Comparison of ENCODE assay signal across 7 mouse cellular contexts in the genomic region with DNA sequence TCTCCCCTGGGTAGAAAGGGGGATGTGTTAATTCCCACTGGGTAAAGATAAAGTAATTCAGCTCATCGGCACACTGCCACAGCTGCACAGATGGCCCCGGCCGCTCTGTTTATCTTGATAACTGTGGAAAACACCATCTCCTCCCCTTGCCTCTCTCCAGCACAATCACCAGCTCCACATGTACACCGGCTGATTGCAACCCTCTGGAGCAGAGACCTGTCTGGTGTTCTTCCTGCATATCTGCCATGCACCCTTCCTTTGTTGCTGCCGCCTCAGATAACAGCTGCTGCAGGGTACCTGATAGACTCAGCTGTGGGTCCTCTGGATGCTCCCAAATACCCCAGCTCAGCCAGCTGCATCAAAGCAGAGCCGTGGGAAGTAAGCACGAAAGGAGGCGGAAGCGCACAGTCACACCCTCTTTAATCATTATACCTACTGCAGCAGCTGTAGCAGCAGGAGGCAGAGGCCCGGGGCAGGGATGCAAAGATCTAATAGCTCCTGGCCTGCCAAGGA.
DNase-seq lines count a peak whose midpoint lies in the region; ATAC-seq and TF ChIP-seq lines count a peak whose summit lies in the region.

No protein-coding gene starts in this region.

- H3K27ac ChIP-seq in lung, embryonic 16.5 days (ENCODE audit: low read length): no peak overlapping the region
- no peak overlapping the region for H3K27ac ChIP-seq in limb, embryonic 11.5 days (replicated peaks; ENCODE audit: low read depth, low read length)
- H3K27ac ChIP-seq in olfactory bulb, adult 2 months (ENCODE audit: insufficient read depth, low read depth, low read length): peak overlapping the region; percentile 71

- no peak overlapping the region for H3K9ac ChIP-seq in lung, embryonic 16.5 days (ENCODE audit: low read length)
- no peak overlapping the region for H3K9ac ChIP-seq in limb, embryonic 11.5 days (ENCODE audit: low read length)

- TF ChIP-seq POLR2A in olfactory bulb, adult 2 months (IDR thresholded peaks at IDR 0.05; ENCODE audit: insufficient read depth, low read depth, low read length): no peak

- 0 out of 2 replicates have a peak, but pooled peaks have one; percentile 7 for ATAC-seq in lung, embryonic 16.5 days (ENCODE audit: low read depth)
- no peak for ATAC-seq in limb, embryonic 11.5 days (ENCODE audit: insufficient number of reproducible peaks, low FRiP score, low TSS enrichment, low read depth)

- no peak for TF ChIP-seq CTCF in olfactory bulb, adult 2 months (IDR thresholded peaks at IDR 0.05; ENCODE audit: insufficient read depth, low read depth, low read length)

- H3K4me3 ChIP-seq in lung, embryonic 16.5 days (ENCODE audit: low read length): no peak overlapping the region
- H3K4me3 ChIP-seq in erythroblast, embryonic 14.5 days (replicated peaks): peak overlapping the region; percentile 19
- no peak overlapping the region for H3K4me3 ChIP-seq in limb, embryonic 11.5 days (ENCODE audit: low read depth, low read length)
- H3K4me3 ChIP-seq in olfactory bulb, adult 2 months (ENCODE audit: insufficient read depth, low read depth, low read length): no peak overlapping the region

- no peaks in the 10 kb centered on the region for H3K36me3 ChIP-seq in lung, embryonic 16.5 days (ENCODE audit: control insufficient read depth, insufficient read depth, low read length)
- no peaks in the 10 kb centered on the region for H3K36me3 ChIP-seq in erythroblast, embryonic 14.5 days (ENCODE audit: control insufficient read depth)
- H3K36me3 ChIP-seq in limb, embryonic 11.5 days (ENCODE audit: control insufficient read depth, insufficient read depth, low read length): no peaks in the 10 kb centered on the region

- no peaks in the 10 kb centered on the region for H3K27me3 ChIP-seq in lung, embryonic 16.5 days (ENCODE audit: control insufficient read depth, insufficient read depth, low read depth, low read length)
- H3K27me3 ChIP-seq in erythroblast, embryonic 14.5 days (ENCODE audit: control insufficient read depth): peaks cover 4% of the 10 kb centered on the region; the same call in 1 of the 2 replicates
- no peaks in the 10 kb centered on the region for H3K27me3 ChIP-seq in limb, embryonic 11.5 days (ENCODE audit: control insufficient read depth, insufficient read depth, low read length)

- no peak for DNase-seq in lung, postnatal 10 days
- peak; percentile 49 for DNase-seq in limb, embryonic 11.5 days (ENCODE audit: low spot score)
- DNase-seq in thymus, postnatal 25 days: no peak
- DNase-seq in right cerebral cortex, postnatal 25 days: no peak

- no peaks in the 10 kb centered on the region for H3K9me3 ChIP-seq in lung, embryonic 16.5 days (ENCODE audit: control insufficient read depth, low read length)
- H3K9me3 ChIP-seq in erythroblast, embryonic 14.5 days (ENCODE audit: control insufficient read depth, low read length): no peaks in the 10 kb centered on the region
- no peaks in the 10 kb centered on the region for H3K9me3 ChIP-seq in limb, embryonic 11.5 days (ENCODE audit: control insufficient read depth, low read length)

- 12% methylated on average over 10 of the region's 10 CpGs for WGBS in lung, embryonic 16.5 days
- WGBS in limb, embryonic 11.5 days: 6% methylated on average over 10 of the region's 10 CpGs
- 18% methylated on average over 10 of the region's 10 CpGs for WGBS in olfactory bulb, adult 2 months

- no peak overlapping the region for H3K4me2 ChIP-seq in lung, embryonic 16.5 days (ENCODE audit: low read depth, low read length)
- no peak overlapping the region for H3K4me2 ChIP-seq in limb, embryonic 11.5 days (ENCODE audit: low read depth, severe bottlenecking)

- H3K4me1 ChIP-seq in lung, embryonic 16.5 days (replicated peaks; ENCODE audit: control insufficient read depth, insufficient read depth, low read length): peaks cover 25% of the 10 kb centered on the region
- peaks cover 26% of the 10 kb centered on the region for H3K4me1 ChIP-seq in erythroblast, embryonic 14.5 days (ENCODE audit: control insufficient read depth)
- H3K4me1 ChIP-seq in limb, embryonic 11.5 days (ENCODE audit: control insufficient read depth, insufficient read depth, low read length): peaks cover 18% of the 10 kb centered on the region
- peaks cover 34% of the 10 kb centered on the region for H3K4me1 ChIP-seq in olfactory bulb, adult 2 months (ENCODE audit: control insufficient read depth, insufficient read depth, low read length)
